Mouse (Mus musculus): ENCODE measurements around the gene Olfr1002.
"Not testable (repeated sequence)": the region's sequence is repeated elsewhere in the genome, so short reads cannot be mapped to it uniquely, and the experiment has no call there.

The Olfr1002 gene

DNA sequence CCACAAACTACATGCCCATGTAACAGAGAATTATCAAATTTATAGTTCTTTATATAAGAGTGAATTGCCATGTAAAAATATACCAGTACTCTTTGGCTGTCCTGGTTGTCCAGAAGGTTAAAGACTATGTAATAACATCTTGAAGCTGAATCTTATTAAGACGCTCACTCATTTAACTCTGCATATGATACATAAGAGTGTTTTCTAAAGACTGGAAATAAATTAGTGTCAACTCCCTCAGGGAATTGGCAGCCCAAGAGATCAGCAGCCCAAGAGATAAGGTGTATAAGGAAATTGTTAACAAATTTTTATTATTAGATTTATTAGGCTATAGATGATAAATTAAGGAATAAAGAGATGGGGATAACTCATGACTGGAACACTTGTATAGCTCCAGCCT is at the start of gene Olfr1002:
TSS of gene Olfr1002 (minus strand) at position 101 of the 400 bp plus-strand sequence.
- DNase-seq (ENCODE audit: low read depth, low spot score), result no peak

DNA sequence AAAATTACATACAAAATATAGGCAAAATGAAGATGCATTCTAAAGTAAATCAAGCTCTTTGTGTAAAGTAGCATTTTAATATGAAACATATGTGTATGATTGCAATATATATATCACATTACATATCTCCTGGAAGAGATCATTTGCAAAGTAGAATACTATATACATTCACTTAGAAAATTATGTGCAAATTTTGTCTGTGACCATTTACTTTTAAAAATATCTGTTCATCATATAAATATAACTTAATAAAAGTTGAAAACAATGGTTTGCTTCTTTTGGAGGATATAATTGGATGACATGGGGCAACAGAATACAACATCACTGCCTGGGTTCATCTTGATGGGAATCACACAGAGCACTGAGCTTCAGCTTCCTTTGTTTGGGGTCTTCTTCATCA is 38.6 kb upstream of the Olfr1002 start, which contains the start of gene Olfr1008:
TSS of gene Olfr1008 (plus strand) at position 301 of the 400 bp plus-strand sequence.
- no peak for DNase-seq (ENCODE audit: low read depth, low spot score)

DNA sequence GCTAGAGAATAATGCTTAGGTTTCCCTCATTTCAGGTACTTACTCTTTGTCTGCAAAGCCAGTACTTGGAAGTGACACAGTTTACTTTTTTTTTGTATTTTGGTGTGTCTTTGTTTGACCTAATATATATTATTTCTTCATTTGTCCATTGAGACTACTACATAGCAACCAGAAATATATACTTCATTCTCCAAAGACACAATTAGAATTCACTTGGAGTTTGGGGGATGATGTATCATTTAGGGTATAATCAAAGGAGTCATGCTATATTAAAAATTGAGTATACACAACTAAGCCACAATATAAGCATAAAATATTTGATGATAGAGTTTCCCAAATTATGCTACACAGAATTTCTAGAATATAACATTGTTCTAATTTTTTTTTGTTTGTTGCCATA is 28.2 kb upstream of the Olfr1002 start, which contains the start of gene Olfr1006:
TSS of gene Olfr1006 (minus strand) at position 101 of the 400 bp plus-strand sequence.
- DNase-seq (ENCODE audit: low read depth, low spot score), result no peak

DNA sequence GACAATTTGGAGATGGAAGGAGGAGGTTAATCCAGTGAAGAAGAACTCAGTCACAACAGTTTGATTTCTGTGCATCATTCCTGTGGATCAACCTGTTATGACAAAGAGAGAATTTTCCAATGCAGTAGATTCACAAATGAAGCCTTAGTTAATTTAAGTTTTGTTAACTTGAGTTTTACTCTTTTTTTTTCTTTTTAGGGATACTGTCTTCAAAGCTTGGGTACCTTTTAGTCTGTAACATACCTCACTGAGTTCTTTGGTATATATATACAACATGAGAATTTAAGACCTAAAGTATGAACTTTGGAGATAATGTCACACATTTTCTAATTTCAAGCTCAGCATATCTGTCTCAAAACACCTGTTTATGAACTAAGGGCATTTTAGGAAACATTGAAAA is 13.9 kb upstream of the Olfr1002 start, which contains the start of gene Olfr154:
TSS of gene Olfr154 (minus strand) at position 101 of the 400 bp plus-strand sequence.
- DNase-seq (ENCODE audit: low read depth, low spot score), result not testable (repeated sequence)

DNA sequence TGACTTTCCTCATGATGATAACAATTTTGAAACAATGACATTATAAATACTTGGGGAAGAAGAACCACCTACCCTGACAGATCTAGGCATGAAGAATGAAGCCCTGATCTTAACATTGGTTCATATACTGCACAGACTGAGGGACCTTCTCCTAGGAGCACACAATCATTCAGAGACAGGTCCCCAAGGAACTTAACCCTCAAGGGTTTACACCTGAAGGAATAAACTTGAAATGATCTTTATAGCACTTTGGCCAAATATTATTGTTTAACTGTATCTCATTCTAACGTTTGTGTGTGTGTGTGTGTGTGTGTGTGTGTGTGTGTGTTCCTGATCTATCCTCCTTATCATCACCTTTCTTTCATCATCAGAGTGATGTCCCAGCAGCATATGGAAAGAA is 38.7 kb downstream of the Olfr1002 start, which contains the start of gene Olfr1000:
TSS of gene Olfr1000 (minus strand) at position 101 of the 400 bp plus-strand sequence.
- no peak for DNase-seq (ENCODE audit: low read depth, low spot score)
